Mouse (Mus musculus): ENCODE measurements at regions not wholly inside any gene's neighbourhood (a gene's known extent, or its start where the extent isn't known, plus 50 kb on each side); places are given as distances from the start of the nearest gene placed in this dataset.

DNA sequence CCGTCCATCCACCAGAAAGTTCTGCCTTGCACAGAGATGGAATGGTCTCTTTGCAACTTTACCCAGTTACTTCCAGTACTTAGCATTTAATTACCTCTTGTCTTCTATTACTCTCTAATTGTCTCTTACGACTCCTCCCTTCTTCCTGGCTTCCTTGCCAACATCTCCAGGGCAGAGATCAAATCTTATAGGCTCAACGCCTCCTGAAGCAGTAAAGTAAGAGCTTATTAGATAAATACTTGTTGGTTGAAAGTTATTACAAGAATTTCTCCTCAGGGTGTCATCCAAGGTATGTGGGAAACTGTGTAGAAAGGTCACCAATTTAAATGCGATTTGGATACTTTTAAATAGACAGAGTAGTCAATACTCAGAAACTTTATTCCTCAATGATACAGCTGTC is 528.8 kb downstream of the 1810013L24Rik start:
- WGBS: 32% methylated on average over 4 of the region's 4 CpGs
- no peak overlapping the region for H3K4me3 ChIP-seq (ENCODE audit: insufficient read depth, low read depth, low read length)
- peak overlapping the region; percentile 75; the same call in 1 of the 2 replicates for H3K27ac ChIP-seq (ENCODE audit: insufficient read depth, low read depth, low read length)
- H3K4me1 ChIP-seq (ENCODE audit: control insufficient read depth, insufficient read depth, low read length): peaks cover 13% of the 10 kb centered on the region
- TF ChIP-seq POLR2A (IDR thresholded peaks at IDR 0.05; ENCODE audit: insufficient read depth, low read depth, low read length) (no peak), CTCF (IDR thresholded peaks at IDR 0.05; ENCODE audit: insufficient read depth, low read depth, low read length) (no peak)

DNA sequence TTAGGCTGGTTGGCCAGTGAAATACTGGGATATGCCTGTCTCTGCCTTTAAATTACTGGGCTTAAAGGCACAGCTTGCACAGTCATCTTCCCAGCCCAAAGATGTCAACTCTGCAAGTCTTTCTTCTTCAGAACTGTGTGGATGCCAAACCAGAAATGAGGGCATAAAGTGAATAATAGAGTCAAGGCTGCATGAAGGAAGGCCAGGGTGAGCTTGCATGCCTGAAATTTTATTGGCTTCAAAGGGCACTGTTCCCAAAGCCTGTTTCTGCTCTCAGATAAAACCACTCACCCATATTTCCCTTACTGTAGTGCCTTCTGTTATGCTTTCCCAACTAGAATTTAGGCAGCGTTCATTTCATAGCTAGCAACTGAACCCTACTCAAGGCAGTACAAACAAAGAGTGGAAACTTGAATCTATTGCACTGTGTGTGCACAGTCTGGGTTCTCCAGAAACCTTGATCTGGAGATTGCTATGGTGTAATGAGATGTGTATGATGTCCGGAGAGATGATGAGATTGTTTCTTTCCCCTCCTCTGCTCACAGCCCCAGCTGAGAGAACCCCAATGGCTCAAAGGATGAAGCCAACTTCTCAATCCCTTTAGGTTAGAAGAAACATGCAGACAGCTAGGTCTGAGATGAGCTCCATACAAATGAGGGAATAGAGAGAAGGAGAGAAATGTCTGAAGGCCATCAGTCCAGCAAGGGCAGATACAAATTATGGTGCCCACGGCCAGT is 529.7 kb downstream of the 1810013L24Rik start:
- Histone ChIP-seq H3K4me1 (ENCODE audit: control insufficient read depth, insufficient read depth, low read length) (peaks cover 9% of the 10 kb centered on the region), H3K27ac (ENCODE audit: insufficient read depth, low read depth, low read length) (peak overlapping the region; percentile 75; the same call in 1 of the 2 replicates), H3K4me3 (ENCODE audit: insufficient read depth, low read depth, low read length) (no peak overlapping the region)
- TF ChIP-seq CTCF (IDR thresholded peaks at IDR 0.05; ENCODE audit: insufficient read depth, low read depth, low read length) (no peak), POLR2A (IDR thresholded peaks at IDR 0.05; ENCODE audit: insufficient read depth, low read depth, low read length) (no peak)
- 82% methylated on average over 3 of the region's 3 CpGs for WGBS

GRCm38 (mm10) chr16:9360741-9361255 is 530.9 kb downstream of the 1810013L24Rik start:
- no peak for TF ChIP-seq CTCF (IDR thresholded peaks at IDR 0.05; ENCODE audit: insufficient read depth, low read depth, low read length)
- no peak for TF ChIP-seq POLR2A (IDR thresholded peaks at IDR 0.05; ENCODE audit: insufficient read depth, low read depth, low read length)
- peaks cover 9% of the 10 kb centered on the region for H3K4me1 ChIP-seq (ENCODE audit: control insufficient read depth, insufficient read depth, low read length)
- H3K27ac ChIP-seq (ENCODE audit: insufficient read depth, low read depth, low read length): no peak overlapping the region; the same call in 1 of the 2 replicates
- WGBS: 82% methylated on average over 3 of the region's 3 CpGs
- H3K4me3 ChIP-seq (ENCODE audit: insufficient read depth, low read depth, low read length): no peak overlapping the region

DNA sequence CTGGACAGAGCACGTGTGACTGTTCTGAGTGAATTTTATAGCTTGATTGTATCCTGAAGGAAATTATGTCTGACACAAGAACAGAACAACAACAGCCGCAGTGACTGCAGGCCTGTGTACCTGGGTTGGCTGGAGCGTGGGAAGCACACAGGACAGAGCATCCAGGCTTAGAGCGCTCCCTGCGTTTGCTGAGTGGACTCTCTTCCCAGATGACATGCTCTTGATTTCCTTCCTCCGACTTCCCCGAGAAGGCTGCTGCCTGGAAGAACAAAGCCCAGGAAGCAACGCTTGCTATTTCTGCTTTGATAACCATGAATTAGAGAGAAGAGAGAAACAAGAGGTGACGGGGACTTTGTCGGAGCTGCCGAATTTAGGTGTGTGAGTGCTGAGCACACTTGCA is 532.2 kb downstream of the 1810013L24Rik start:
- no peak overlapping the region for H3K4me3 ChIP-seq (ENCODE audit: insufficient read depth, low read depth, low read length)
- WGBS: 30% methylated on average over 11 of the region's 11 CpGs
- peaks cover 12% of the 10 kb centered on the region for H3K4me1 ChIP-seq (ENCODE audit: control insufficient read depth, insufficient read depth, low read length)
- H3K27ac ChIP-seq (ENCODE audit: insufficient read depth, low read depth, low read length): peak overlapping the region; percentile 40
- TF ChIP-seq POLR2A (IDR thresholded peaks at IDR 0.05; ENCODE audit: insufficient read depth, low read depth, low read length): no peak
- no peak for TF ChIP-seq CTCF (IDR thresholded peaks at IDR 0.05; ENCODE audit: insufficient read depth, low read depth, low read length)

GRCm38 (mm10) chr16:9364105-9364504 is 534.2 kb downstream of the 1810013L24Rik start:
- Histone ChIP-seq H3K27ac (ENCODE audit: insufficient read depth, low read depth, low read length) (no peak overlapping the region), H3K4me3 (ENCODE audit: insufficient read depth, low read depth, low read length) (no peak overlapping the region), H3K4me1 (ENCODE audit: control insufficient read depth, insufficient read depth, low read length) (peaks cover 12% of the 10 kb centered on the region)
- TF ChIP-seq CTCF (IDR thresholded peaks at IDR 0.05; ENCODE audit: insufficient read depth, low read depth, low read length): no peak
- TF ChIP-seq POLR2A (IDR thresholded peaks at IDR 0.05; ENCODE audit: insufficient read depth, low read depth, low read length): no peak
- WGBS: 49% methylated on average over 2 of the region's 2 CpGs

GRCm38 (mm10) chr16:9390986-9391385 is 561.1 kb downstream of the 1810013L24Rik start:
- no peak overlapping the region for H3K4me3 ChIP-seq (ENCODE audit: insufficient read depth, low read depth, low read length)
- 82% methylated on average over 1 of the region's 1 CpGs for WGBS
- H3K27ac ChIP-seq (ENCODE audit: insufficient read depth, low read depth, low read length): no peak overlapping the region
- TF ChIP-seq CTCF (IDR thresholded peaks at IDR 0.05; ENCODE audit: insufficient read depth, low read depth, low read length): no peak
- TF ChIP-seq POLR2A (IDR thresholded peaks at IDR 0.05; ENCODE audit: insufficient read depth, low read depth, low read length): no peak
- no peaks in the 10 kb centered on the region for H3K4me1 ChIP-seq (ENCODE audit: control insufficient read depth, insufficient read depth, low read length)

DNA sequence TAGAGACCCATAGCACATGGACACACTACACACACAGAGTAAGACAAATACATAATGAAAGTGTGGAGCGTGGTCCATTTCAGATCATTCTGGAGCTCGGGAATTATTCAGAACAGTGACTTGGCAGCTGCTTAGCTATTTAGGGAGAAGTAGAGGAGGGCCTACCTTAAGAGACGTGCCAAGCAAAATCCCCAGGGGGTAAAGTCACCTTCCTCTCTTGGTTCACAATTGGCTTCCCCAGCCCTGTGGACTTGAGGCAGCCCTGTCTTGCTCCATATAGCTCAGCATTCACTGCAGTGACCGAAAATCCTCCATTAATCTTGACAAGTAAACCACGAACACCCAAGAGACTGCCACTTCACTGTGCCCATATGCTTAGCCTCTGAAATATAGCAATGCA is 574.8 kb downstream of the 1810013L24Rik start:
- no peak overlapping the region for H3K4me3 ChIP-seq (ENCODE audit: insufficient read depth, low read depth, low read length)
- no peak for TF ChIP-seq POLR2A (IDR thresholded peaks at IDR 0.05; ENCODE audit: insufficient read depth, low read depth, low read length)
- no peak for TF ChIP-seq CTCF (IDR thresholded peaks at IDR 0.05; ENCODE audit: insufficient read depth, low read depth, low read length)
- 90% methylated on average over 5 of the region's 5 CpGs for WGBS
- no peak overlapping the region for H3K27ac ChIP-seq (ENCODE audit: insufficient read depth, low read depth, low read length)
- H3K4me1 ChIP-seq (ENCODE audit: control insufficient read depth, insufficient read depth, low read length): 0 out of 2 replicates have a peak, but pooled peaks cover 2% of the 10 kb centered on the region

DNA sequence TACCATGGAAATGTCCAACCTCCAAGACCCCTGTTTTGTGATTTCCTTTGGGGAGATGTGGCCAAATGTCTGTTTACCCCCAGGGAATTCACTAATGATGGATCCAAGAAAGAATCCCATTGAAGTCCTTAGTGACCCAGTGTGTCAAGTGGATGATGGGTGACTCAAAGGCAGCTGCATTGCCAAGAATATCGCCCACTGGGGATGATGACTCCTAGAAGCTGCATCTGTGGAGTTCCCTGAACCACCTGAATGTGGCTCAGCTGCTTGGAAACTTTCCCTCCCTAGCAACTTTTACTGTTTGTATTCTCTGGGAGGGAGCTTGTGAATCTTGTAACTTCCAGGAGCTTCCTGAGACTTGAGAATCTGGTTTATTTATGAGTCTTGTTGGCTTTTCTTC is 578.3 kb downstream of the 1810013L24Rik start:
- Histone ChIP-seq H3K4me1 (ENCODE audit: control insufficient read depth, insufficient read depth, low read length) (0 out of 2 replicates have a peak, but pooled peaks cover 2% of the 10 kb centered on the region), H3K27ac (ENCODE audit: insufficient read depth, low read depth, low read length) (no peak overlapping the region), H3K4me3 (ENCODE audit: insufficient read depth, low read depth, low read length) (no peak overlapping the region)
- no peak for TF ChIP-seq CTCF (IDR thresholded peaks at IDR 0.05; ENCODE audit: insufficient read depth, low read depth, low read length)
- TF ChIP-seq POLR2A (IDR thresholded peaks at IDR 0.05; ENCODE audit: insufficient read depth, low read depth, low read length): no peak
- 25% methylated on average over 1 of the region's 1 CpGs for WGBS

- no peak for TF ChIP-seq CTCF (IDR thresholded peaks at IDR 0.05; ENCODE audit: insufficient read depth, low read depth, low read length)
- no peak for TF ChIP-seq POLR2A (IDR thresholded peaks at IDR 0.05; ENCODE audit: insufficient read depth, low read depth, low read length)
- H3K4me3 ChIP-seq (ENCODE audit: insufficient read depth, low read depth, low read length): no peak overlapping the region
- H3K4me1 ChIP-seq (ENCODE audit: control insufficient read depth, insufficient read depth, low read length): no peaks in the 10 kb centered on the region
- H3K27ac ChIP-seq (ENCODE audit: insufficient read depth, low read depth, low read length): no peak overlapping the region
Observed at GRCm38 (mm10) chr16:9430509-9430908, 564.9 kb downstream of the Grin2a start.

Measured in olfactory bulb, adult 2 months (tissue).